Mouse (Mus musculus): Measurements from ENCODE around the gene Fundc1. TPM values are rescaled to one million over a fixed set of nuclear protein-coding genes. Genes with fewer than 3 reads are reported as not detected.

Gene Fundc1
- polyA plus RNA-seq, 1 experiment = 9.7 TPM

DNA sequence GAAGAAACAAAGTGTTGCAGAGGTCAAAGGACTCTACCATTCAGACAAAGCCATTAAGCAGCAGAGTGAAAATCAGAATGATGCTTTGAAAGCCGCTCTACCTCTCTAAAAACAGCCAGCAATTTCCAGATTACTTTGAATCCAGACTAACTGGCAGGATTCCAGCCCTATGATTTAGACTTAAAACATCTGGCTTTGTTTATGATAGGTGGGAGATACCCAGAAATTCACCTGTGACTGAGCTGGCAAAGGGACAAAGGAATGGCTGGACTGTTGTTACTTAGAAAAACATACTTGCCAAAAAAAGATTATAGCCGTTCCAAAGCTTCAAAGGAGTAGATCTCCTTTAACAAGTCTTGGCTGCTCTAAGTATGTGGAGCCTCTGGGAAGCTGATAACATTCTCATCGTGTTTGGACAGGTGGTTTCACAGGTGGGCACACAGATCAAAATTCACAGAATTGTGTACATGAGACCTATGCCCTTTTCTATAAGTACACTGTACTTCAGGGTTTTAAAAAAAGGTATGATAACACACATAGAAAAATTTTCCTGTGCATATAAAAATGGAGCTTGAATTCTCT is 60.0 kb downstream of the Fundc1 start:
- H3K9me3 ChIP-seq = no peaks in the 10 kb centered on the region
- H3K36me3 ChIP-seq (replicated peaks; ENCODE audit: low read length) = no peaks in the 10 kb centered on the region
- peaks cover 5% of the 10 kb centered on the region; the same call in 1 of the 2 replicates for H3K4me1 ChIP-seq
- TF ChIP-seq GATA1 (IDR thresholded peaks at IDR 0.05; ENCODE audit: borderline replicate concordance, low read length) (no peak), FLI1 (IDR thresholded peaks at IDR 0.05; ENCODE audit: low read length) (no peak)
- no peaks in the 10 kb centered on the region for H3K27me3 ChIP-seq (replicated peaks)
- H3K4me3 ChIP-seq (replicated peaks) = no peak overlapping the region
